Mouse (Mus musculus): ENCODE measurements around the gene Gm16430.
"Not testable (repeated sequence)": the region's sequence is repeated elsewhere in the genome, so short reads cannot be mapped to it uniquely, and the experiment has no call there.

Gene Gm16430

DNA sequence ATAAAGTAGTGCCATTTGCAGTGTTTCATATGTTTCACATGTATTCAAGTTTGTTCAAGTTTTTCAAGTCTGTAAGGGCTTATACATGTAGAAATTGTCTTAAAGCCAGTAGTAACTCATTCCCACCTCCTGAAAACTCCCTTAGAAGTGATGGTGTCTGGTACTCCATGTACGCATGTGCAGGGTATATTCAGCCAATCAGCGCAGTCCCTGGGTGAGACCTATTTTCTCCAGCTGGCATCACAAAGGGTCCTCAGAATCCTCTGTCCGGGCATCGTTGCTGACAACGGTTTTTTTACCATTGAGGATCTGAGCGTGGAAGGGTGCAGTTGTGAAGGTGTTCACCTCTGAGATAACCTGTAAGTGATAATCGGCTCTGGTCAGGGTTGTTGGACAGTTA, at the start of gene Gm16430:
Gene Gm16430, plus strand, starts transcription at position 301 of the 400 bp plus-strand sequence.
- not testable (repeated sequence) for DNase-seq (ENCODE audit: extremely low spot score)

All from embryo, embryonic 9.5 days (tissue).